Mouse (Mus musculus): ENCODE measurements at regions not wholly inside any gene's neighbourhood (a gene's known extent, or its start where the extent isn't known, plus 50 kb on each side); places are given as distances from the start of the nearest gene placed in this dataset.
A peak's percentile ranks its signal among the peaks of the same experiment; 100 is the strongest.

DNA sequence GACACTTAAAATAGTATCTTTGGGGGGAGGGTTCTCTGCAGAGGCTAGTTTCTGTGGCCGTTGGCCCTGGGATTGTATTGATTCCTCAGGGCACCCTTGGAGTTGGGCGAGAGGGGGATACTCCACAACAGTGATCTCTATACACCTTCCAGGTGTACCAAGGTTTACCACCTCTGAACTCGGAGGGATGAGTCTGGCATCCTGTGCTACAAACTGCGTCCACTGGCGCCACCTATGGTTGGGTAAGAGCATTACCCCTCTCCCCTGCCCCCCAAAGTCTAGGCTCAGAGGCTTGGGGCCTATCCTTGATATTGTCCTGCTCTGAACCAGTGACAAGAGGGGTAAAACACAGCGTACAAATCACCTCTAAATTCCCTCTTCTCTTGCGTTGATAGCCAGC is 62.2 kb downstream of the Gm17728 start:
- no peaks in the 10 kb centered on the region for H3K27me3 ChIP-seq
- POLR2A ChIA-PET: no interaction called here
- DNase-seq (ENCODE audit: low read depth, low spot score) (no peak), ATAC-seq (no peak)
- CTCF ChIA-PET: no interaction called here
- peak; percentile 11 for TF ChIP-seq CTCF (IDR thresholded peaks at IDR 0.05)
- in situ Hi-C loops (cut with MboI; ENCODE audit: low pct_unique_long_range_greater_than_20kb): no loop called here

DNA sequence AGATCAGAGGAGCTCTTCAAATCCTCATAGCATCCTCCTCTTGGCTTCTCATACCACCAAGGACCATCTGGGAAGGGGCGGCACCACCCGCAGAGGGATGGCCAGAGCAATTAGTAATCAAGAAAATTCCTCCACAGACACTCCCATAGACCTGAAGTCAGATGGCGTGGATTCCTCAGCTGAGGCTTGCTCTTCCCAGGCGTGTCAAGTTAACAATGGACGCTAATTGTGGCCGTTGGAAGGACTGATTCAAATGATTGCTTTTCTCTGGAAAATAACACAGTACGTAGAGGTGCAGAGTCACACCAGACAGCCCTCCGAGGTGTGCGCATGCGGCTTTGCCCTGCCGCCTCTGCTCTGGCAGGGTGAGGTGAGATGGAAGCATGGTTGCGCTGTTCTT is 62.7 kb downstream of the Gm17728 start:
- no peak for ATAC-seq
- CTCF ChIA-PET: no interaction called here
- POLR2A ChIA-PET: no interaction called here
- TF ChIP-seq CTCF (IDR thresholded peaks at IDR 0.05): no peak
- DNase-seq (ENCODE audit: low read depth, low spot score): no peak
- H3K27me3 ChIP-seq: no peaks in the 10 kb centered on the region
- in situ Hi-C loops (cut with MboI; ENCODE audit: low pct_unique_long_range_greater_than_20kb): no loop called here

DNA sequence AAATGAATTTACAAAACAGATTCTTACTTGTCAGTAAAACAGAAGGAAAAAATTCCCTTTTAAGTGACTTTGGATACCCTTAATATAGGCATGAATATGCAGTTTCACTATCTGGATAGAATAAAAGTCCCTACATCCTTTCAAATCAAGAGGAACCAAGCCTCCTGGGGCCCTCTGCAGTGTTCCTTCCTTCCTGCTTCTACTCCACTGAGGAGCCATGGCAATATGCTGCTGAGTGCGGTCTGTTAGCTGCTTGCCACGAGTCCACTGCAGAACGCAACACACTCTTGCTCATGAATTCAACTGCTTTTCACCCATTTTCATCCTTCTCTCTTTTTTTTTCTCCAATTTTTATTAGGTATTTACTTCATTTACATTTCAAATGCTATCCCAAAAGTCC is 107.5 kb downstream of the Gm17728 start:
- POLR2A ChIA-PET: interaction anchor here (0.7 kb wide), 1 partner anchor 1598 kb away, joined by 3 read pairs; no protein-coding TSS in a partner anchor
- in situ Hi-C loops (cut with MboI; ENCODE audit: low pct_unique_long_range_greater_than_20kb): no loop called here
- no peaks in the 10 kb centered on the region for H3K27me3 ChIP-seq
- DNase-seq (ENCODE audit: low read depth, low spot score) (no peak), ATAC-seq (no peak)
- CTCF ChIA-PET: no interaction called here
- TF ChIP-seq CTCF (IDR thresholded peaks at IDR 0.05): no peak

DNA sequence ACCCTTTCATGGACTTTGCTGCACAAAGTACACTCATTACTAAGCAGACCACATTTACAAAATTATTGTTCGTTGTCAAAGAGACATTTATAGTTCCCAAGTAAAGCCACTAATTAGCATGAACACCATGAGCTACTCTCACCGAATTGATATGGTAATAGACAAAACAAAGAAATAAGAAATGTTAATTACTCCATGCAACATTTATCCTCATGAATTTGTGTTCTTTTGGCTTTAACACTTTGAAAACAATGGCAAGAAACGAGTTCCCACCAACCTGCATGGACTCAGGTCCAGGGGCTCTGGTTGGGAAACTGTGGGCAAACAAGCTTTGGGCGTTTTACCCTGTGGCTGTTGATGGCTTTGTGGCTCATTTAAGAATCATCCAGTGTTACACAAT is 114.2 kb downstream of the Gm17728 start:
- DNase-seq (ENCODE audit: low read depth, low spot score) (no peak), ATAC-seq (no peak)
- H3K27me3 ChIP-seq: no peaks in the 10 kb centered on the region
- in situ Hi-C loops (cut with MboI; ENCODE audit: low pct_unique_long_range_greater_than_20kb): no loop called here
- CTCF ChIA-PET: no interaction called here
- no peak for TF ChIP-seq CTCF (IDR thresholded peaks at IDR 0.05)
- POLR2A ChIA-PET: no interaction called here

DNA sequence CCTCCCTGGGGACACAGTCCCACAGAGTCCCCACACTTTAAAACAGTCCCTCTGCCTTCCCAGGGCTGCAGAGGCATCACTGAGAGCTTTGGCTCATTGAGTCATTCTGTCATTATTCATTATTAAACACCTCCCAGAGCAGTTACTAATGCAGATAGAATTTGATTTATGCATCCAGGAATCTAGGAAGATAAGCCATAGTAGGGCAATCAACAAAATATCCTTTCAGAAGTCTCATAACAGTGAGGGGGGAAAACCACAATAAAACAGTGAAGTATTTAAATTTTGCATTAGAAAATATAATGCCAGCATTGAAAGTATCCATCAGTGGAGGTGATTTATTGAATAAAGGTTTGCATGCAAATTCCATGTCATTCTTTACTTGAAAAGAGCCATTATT is 116.5 kb downstream of the Gm17728 start:
- in situ Hi-C loops (cut with MboI; ENCODE audit: low pct_unique_long_range_greater_than_20kb): no loop called here
- H3K27me3 ChIP-seq: no peaks in the 10 kb centered on the region
- ChIA-PET CTCF (no interaction called here), POLR2A (no interaction called here)
- DNase-seq (ENCODE audit: low read depth, low spot score) (no peak), ATAC-seq (no peak)
- TF ChIP-seq CTCF (IDR thresholded peaks at IDR 0.05): no peak

DNA sequence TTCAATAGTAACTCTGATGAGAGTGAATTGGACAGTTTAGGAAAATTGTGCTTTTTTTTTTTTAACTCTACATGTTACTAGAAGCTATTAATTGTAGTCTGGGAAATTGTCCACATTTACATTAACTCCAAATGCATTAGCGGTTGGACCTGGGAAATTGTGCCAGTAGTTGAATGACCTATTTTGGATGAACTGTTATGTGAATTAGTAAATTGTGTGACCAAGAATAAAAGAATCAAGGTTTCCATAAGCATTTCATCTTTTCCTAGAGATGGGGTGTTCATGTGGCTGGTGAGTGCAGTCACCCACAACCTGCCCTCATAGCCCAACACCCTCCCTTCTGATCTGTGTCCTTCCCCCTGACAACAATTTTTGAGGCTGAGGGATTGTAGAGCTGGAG is 118.3 kb downstream of the Gm17728 start:
- no peak for ATAC-seq
- ChIA-PET CTCF (no interaction called here), POLR2A (no interaction called here)
- in situ Hi-C loops (cut with MboI; ENCODE audit: low pct_unique_long_range_greater_than_20kb): no loop called here
- DNase-seq (ENCODE audit: low read depth, low spot score): no peak
- no peak for TF ChIP-seq CTCF (IDR thresholded peaks at IDR 0.05)
- no peaks in the 10 kb centered on the region for H3K27me3 ChIP-seq

DNA sequence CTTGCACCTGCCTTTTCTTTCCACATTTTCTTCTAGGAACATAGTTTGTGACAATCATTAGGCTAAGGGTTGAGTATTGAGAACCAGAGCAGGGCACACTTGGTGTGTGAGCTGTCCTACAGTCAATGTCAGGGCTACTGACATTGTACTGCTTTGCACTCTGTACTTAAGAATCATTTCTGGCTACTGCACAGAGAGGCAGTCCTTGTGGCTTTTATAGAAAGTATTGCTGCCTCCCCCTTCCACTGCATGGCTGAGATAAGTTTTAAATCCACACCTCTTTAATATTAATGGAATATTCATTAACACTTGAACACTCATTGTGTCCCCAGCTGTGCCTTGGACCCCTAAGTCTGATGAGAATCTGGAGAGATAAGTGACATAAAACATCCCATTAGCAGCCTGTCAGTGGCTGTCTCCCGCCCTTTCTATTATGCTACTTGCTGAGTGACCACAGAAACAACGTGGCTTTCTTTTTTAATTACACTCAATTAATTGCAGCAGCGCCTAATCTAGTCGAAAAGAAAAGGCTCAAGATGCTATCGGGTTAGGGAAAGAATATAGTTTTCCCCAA is 121.5 kb downstream of the Gm17728 start:
- CTCF ChIA-PET: no interaction called here
- no peak for TF ChIP-seq CTCF (IDR thresholded peaks at IDR 0.05)
- ATAC-seq (no peak), DNase-seq (ENCODE audit: low read depth, low spot score) (no peak)
- in situ Hi-C loops (cut with MboI; ENCODE audit: low pct_unique_long_range_greater_than_20kb): no loop called here
- POLR2A ChIA-PET: interaction anchor here (0.8 kb wide), 1 partner anchor 11 kb away, joined by 3 read pairs; no protein-coding TSS in a partner anchor
- no peaks in the 10 kb centered on the region for H3K27me3 ChIP-seq

DNA sequence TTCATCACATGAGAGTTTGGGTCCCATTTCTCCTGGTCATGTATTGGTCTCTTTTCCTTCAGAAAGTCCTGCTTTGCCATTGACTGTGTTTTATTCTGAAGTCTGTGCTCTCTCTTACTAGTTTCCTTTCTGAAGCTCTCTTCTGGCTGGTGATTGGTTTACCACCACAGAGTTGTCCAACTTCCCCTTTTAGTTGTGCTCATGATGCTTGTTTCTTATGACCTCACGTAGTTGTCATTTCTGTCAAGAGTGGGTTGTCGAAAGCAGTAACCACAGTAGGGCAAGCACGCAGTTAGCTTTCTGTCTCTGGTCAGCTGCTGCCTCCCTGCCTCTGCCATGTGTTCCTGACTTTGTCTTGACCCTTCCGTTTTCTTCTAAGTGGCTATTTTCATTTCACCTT is 112.0 kb downstream of the Pabpc6 start:
- ATAC-seq (no peak), DNase-seq (ENCODE audit: low read depth, low spot score) (no peak)
- ChIA-PET CTCF (no interaction called here), POLR2A (no interaction called here)
- no peak for TF ChIP-seq CTCF (IDR thresholded peaks at IDR 0.05)
- no peaks in the 10 kb centered on the region for H3K27me3 ChIP-seq
- in situ Hi-C loops (cut with MboI; ENCODE audit: low pct_unique_long_range_greater_than_20kb): no loop called here

DNA sequence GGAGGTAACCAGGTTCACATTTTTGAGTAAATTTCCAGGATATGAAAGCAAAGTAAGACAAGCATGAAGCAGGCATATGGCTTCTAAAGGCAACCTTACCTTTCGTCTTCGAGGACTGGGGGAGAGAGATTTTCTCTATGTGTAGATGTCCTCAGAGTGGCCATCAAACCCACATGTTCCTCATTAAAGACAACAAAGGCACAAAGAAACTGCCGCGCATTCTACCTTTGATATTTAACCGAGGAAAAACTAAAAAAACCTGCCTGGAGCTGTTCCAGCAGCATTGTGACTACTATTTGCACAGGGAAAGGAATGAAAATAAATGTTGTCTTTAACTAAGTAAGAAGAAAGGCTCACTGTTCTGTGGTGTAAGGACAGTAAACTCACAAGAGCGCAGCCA is 102.7 kb downstream of the Pabpc6 start:
- ChIA-PET CTCF (no interaction called here), POLR2A (no interaction called here)
- no peak for TF ChIP-seq CTCF (IDR thresholded peaks at IDR 0.05)
- no peak for ATAC-seq
- no peaks in the 10 kb centered on the region for H3K27me3 ChIP-seq
- in situ Hi-C loops (cut with MboI; ENCODE audit: low pct_unique_long_range_greater_than_20kb): no loop called here
- no peak for DNase-seq (ENCODE audit: low read depth, low spot score)

DNA sequence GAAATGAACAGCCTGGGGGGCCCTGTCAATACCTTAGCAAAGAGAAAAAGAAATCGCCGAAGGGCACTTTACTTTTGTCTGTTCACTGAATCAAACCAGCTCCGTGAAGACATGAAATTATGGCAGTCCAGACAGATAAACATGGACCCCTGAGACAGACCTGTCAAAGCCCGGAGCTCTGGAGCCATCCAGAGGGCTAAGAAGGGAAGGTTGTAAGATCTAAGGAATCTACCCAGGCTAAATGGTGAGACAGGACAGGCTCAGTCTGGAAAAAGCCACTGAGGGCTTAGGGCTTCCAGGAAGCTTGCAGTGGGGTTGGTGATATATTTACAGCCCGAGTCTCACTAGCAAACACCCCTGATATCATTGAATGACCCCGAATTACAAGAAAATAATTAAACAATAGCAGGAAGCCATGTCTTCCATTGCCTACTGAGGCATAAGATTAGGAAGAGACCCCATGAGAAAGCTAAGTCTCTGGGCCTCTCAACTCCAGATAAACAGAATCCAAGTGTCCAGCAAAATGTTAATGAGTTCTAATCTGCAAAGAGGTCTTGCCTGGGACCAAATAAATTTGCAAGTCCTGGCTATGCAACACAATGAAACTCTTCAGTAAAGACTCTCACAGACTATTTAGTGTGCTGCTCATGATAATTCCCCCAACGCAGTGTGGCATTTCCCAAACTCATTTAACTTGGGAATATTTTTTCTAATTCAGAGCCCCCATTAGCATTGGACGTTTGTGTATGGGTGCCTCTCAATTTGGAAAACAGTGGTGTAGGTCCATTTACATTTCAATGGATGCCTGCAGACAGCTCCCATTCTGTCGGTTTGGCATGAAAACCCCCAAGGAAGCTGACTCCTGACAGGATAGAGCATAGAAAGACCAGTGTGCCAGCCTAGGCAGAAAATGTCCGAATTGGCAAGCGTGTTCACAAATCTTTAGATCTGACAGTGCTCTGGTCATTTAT is 89.8 kb downstream of the Pabpc6 start:
- peaks cover 2% of the 10 kb centered on the region for H3K27me3 ChIP-seq
- no peak for TF ChIP-seq CTCF (IDR thresholded peaks at IDR 0.05)
- ATAC-seq: no peak
- DNase-seq (ENCODE audit: low read depth, low spot score): no peak
- ChIA-PET POLR2A (no interaction called here), CTCF (no interaction called here)
- in situ Hi-C loops (cut with MboI; ENCODE audit: low pct_unique_long_range_greater_than_20kb): no loop called here

DNA sequence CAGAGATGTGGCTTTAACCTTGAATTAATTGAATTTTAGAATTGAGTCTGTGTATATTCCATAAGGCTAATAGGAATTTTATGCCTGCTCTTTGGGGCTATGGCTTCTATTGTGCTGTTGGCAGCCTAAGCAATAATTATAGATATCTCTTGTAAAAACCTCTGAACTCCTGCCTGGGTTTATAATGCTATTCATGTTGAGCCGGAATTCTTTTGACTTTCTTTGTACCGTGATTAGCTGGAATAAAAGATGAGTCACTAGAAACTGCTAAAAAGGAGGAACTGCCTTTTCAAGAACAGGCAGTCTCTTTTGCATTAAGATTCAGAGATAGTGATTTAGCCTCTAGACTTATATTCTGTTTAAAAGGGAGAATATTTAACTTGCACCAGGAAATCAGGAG is 71.4 kb downstream of the Pabpc6 start:
- DNase-seq (ENCODE audit: low read depth, low spot score) (no peak), ATAC-seq (no peak)
- ChIA-PET POLR2A (no interaction called here), CTCF (no interaction called here)
- no peak for TF ChIP-seq CTCF (IDR thresholded peaks at IDR 0.05)
- peaks cover 11% of the 10 kb centered on the region for H3K27me3 ChIP-seq
- in situ Hi-C loops (cut with MboI; ENCODE audit: low pct_unique_long_range_greater_than_20kb): no loop called here
